Mouse (Mus musculus) gastrocnemius, adult 8-10 months (tissue): ENCODE results near the gene Bnc2. TPM values are rescaled to one million over a fixed set of nuclear protein-coding genes. Genes with fewer than 3 reads are reported as not detected.

Experiments
- DNase-seq, 2 experiments: peaks; one replicate each; pipeline ENCODE4 v3.0.0; 2022; ENCODE audit warnings: low spot score in 2 of 2
- total RNA-seq, 4 experiments: library from RNA; stranded (reverse); gene quantifications; 2 replicates each; pipeline ENCODE4 v1.2.4; 2022

Bnc2 gene
- total RNA-seq, 4 experiments from 2014 or later: 6.2 to 17.1 (median 8.5) TPM

DNA sequence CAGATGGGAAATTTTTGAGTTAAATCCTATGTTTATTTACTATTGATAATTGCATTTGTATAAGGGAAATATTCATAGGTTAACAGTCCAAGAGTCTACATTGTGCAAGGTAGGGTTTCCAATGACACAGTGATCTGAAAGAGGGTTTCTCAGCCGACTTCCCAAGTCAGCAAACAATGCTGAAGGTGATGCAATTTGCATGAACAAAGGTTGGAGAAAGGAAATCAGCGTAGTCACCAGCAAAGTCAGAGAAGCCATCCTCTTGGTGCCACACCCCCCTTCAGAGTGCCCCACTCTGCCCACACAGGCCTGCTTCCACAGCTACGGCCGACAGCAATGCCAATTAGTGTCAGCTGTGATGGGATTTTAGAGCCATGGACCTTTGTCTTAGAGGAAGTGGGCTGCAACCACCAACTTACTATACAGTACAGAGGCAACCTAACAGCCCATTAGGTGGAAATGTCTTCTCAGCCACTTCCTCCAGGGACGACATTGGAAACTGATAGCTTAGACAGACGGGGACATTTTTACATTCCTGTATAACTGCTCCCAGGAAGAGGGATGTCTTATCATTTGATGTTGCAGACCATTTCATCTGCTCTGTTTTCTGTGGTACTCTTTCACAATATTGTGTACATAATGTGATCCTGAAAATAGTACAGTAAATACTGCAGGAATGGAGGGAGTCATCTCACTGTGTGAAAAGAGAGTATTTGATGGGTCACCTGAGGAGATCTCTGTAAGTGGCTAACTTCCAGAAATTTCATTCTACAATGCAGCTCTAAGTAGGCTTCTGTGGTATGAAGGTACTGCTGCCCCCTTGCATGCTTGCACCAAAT lies 243.2 kb downstream of the Bnc2 start:
- DNase-seq: no peak

DNA sequence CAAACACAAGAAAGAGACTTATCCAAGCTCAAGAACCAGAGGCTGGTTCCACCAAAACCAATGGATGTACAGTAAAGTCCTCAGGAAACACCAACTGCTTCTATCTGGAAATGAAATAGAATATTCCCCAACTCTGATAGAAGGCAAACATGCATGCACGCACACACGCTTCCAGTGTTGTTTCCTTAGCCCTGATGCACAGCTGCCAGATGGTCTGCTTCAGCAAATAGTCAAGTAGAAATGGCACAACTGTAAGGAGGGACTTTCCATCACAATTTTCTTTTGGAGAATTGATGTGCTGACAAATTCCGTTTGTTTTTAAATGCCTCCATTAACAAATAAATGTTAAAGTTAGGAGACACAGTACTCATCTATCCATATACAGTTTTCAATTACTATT lies 247.1 kb downstream of the Bnc2 start:
- DNase-seq: no peak

DNA sequence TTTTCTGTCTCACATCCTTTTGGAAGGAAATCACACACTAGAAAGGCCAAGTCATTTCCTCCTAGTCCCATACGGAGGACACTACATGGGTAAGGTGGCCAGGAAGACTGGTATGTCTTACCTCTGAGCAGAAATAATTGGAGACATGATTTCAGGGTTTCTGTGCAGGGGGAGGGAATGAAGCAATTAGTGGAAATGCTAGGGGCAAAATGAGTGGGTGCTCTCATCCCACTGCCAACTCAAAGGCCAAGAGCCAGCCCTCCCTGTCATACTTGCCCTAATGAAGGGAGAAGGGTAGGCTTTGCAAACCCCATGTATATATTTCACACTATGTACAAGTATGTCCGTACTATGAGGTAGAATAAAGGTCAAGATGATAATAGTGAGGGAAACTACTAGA lies 263.6 kb downstream of the Bnc2 start:
- DNase-seq: no peak

GRCm38 (mm10) chr4:84407328-84408028 lies 267.6 kb downstream of the Bnc2 start:
- no peak for DNase-seq

DNA sequence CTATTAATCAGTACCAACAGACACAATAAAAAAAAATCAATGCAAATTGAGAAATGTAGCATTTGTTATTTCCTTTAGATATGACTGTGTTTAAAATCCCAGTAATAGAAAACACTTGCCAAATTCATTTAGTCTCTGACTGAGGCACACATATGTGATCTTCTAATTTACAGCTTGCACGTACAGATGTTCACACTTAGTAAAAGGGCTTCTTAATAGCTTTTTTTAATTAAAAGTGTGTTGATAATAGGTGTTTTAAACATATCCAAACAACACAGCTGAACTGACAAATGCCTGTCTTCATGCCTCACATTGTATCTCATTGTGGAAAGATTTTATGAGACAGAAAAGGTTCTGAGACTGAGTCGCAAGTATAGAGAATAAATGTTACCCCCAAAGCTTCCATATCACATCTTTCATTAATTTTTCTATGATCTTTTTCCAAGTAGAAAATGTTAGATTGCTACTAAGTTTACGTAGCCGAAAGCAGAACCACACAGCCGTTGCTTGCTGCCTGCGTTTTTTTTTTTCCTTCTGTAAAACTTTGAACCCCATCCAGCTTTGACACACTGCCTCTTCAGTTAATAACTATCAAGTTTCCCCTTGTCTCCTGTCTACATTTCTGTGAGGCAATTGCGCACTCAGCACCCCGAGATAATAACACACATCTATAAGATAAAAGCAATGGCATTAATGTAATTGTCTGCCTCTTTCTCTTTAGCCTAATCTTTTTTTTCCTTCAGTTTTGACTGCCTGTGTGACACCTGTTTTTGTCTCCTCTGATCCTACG lies 271.5 kb downstream of the Bnc2 start:
- no peak for DNase-seq

DNA sequence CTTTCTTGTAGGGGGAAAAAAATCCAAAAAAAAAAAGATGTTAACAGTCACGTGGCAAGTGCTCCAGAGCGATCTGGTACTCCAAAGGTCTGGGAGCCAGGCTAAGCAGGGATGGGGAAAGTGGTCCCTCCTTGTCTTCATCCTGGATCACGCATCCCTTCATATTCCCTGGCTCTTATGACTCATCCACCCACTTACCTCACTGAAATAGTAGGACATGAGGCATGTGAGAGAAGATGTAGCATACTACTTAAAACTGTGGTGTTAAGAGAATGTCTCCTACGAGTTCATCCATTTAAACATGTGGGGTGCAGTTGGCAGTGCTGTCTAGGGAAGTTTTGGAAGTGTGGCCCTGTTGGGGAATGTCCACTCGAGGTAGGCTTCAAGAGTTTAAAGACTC lies 286.1 kb downstream of the Bnc2 start:
- no peak for DNase-seq

GRCm38 (mm10) chr4:84385156-84385555 lies 289.9 kb downstream of the Bnc2 start:
- DNase-seq: no peak

- no peak for DNase-seq
These were observed 295.8 kb downstream of the Bnc2 start for GRCm38 (mm10) chr4:84379289-84379688.

DNA sequence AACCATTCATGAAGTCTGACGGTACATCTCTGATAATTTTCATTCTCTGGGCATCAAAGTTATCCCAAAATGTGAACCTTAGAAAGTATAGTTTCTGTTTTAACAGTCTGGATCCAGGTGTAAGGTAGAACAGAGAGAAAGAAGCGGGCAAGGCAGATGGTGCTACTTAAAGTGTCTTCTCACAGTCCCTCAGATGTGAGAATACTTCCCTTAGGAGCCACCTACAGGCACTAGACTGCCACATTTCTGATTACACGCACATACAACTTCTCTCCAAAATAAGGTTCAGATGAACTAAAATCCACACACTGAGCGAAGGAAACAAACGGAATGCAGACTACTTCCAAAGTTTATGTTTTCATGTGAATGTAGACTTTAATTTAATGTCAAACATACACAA lies 297.6 kb downstream of the Bnc2 start:
- DNase-seq: no peak

- no peak for DNase-seq
These were observed 312.7 kb downstream of the Bnc2 start for GRCm38 (mm10) chr4:84362337-84362823.

DNA sequence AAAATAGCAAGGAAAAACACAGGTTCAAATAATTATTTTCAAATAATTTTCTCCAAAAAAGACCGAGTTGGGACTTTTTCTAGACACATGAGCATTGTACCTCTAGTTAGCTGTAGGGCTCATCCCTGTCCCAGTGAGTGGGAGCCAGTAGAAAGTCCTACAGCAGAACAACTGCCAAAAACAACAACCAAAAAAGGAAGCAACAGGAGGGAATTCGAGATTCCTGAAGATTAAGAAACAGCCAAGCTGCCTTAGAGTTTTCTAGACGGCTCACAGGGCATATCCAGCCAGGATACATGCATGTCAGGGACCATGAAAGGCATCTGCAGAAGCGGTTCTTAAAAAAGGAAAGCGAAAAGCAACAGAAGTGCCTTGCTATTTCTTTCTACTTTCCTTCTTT lies 313.9 kb downstream of the Bnc2 start:
- no peak for DNase-seq

GRCm38 (mm10) chr4:84359996-84360395 lies 315.1 kb downstream of the Bnc2 start:
- no peak for DNase-seq

DNA sequence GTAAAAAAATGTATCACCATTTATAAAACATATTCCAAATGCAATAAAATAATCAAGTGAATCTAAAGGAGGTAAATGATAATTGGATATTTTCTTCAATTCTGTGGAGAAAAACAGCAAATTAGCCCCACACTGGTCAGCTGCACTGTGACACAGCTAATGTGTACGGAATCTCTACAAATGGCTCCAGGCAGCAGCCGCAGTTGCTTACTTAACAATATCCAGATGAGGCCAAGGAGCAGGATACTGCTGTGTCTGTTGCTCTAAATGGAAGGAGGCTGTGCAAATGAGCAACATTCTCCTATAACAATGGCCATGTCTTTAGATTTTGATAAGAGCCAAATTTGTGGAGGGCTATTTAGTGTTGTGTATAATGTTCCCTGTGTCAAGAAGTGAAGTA lies 316.9 kb downstream of the Bnc2 start:
- no peak for DNase-seq

- no peak for DNase-seq
These were observed 317.7 kb downstream of the Bnc2 start for GRCm38 (mm10) chr4:84357382-84357781.

- no peak for DNase-seq
These were observed 318.5 kb downstream of the Bnc2 start for GRCm38 (mm10) chr4:84356468-84357153.

- no peak for DNase-seq
These were observed 322.4 kb downstream of the Bnc2 start for GRCm38 (mm10) chr4:84352656-84353055.

DNA sequence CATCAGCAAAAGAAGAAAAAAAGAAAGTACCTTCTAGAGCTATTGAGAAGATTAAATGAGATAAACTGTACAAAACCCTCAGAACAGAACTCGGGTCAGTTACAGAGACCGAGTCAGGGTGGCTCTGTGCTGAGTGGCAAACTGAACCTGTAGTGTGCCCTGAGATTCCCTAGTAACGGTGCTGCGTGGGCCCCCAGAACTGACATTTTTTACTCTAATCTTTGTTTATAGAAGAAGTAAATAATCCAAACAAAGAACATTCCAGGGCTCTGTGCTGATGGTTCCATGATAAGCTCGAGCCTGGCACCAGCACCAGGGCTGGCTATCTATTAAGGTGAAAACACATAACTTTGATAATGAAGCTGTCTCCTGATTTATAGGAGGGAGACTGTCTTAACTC lies 325.5 kb downstream of the Bnc2 start:
- DNase-seq: no peak

DNA sequence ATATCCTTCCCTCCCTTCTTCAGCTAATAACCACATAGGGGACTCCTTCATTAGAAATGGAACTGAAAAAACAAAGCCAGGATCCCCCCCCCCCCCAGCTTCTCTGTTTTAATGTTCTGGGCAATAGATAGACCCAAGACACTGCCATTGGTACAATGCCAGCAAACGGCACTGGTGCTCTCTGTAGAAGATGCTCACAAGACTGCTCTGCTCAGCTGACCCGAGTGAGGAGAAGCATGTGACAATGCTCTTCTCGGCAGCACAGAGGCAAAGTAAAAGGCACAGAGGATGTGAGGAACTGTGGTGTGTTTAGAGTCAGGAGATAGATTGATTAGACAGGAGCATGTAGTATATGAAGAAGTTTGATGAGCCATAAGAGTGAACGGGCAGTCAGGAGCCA lies 335.9 kb downstream of the Bnc2 start:
- no peak for DNase-seq

DNA sequence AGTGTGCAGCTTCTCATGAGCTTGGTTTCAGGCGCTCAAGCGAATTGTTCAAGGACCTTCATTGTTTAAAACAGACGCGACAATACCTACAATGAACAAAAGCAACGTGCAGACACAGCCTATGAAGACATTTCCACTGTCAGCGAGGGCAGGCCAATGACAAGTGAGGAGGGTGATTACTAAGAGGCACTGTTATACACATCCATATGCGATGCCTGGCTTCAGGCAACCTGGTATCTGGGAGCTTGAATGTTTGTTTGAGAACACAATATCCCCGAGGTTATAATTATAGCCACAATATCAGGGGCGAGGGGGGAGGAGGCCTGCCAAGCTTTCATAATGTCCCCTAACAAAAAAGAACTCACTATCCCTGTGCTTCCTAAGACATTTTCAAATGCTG lies 343.1 kb downstream of the Bnc2 start:
- DNase-seq: no peak

- DNase-seq: no peak
These were observed 343.6 kb downstream of the Bnc2 start for GRCm38 (mm10) chr4:84331450-84331849.

GRCm38 (mm10) chr4:84330509-84330908 lies 344.6 kb downstream of the Bnc2 start:
- no peak for DNase-seq
